Mouse (Mus musculus) hindlimb bud, embryonic 11.5 days (tissue): ENCODE measurements around the gene Cfap65.

Source experiments
- DNase-seq: peaks from one replicate; pipeline ENCODE4 v3.0.0-alpha.2; 2012; ENCODE audit warnings: low read depth, low spot score; ENCODE audit errors: extremely low spot score

Cfap65 gene

DNA sequence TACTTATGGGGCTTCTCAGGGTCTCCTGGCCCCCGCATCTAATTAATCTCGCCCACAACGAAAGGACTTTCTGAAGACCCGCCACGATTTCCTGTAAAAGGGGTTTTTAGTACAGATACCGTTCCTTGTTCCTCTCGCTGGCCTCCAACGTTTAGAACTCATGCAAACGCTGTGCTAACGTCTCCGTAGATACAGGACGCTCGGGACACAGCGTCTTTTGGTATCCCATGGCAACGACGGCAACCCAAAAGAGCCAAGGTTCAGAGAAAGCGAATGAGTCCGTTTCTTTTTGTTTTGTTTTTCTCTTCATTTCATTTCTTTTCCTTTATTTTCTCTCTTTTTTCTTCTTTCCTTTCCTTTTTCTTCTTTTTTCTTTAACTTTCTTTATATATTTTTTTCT, at the start of gene Cfap65:
Gene Cfap65, minus strand, starts transcription at position 198 of the 400 bp plus-strand sequence.
- DNase-seq, result no peak

- no peak for DNase-seq
These were observed 41.6 kb upstream of the Cfap65 start for GRCm38 (mm10) chr1:74977001-74977400.

DNA sequence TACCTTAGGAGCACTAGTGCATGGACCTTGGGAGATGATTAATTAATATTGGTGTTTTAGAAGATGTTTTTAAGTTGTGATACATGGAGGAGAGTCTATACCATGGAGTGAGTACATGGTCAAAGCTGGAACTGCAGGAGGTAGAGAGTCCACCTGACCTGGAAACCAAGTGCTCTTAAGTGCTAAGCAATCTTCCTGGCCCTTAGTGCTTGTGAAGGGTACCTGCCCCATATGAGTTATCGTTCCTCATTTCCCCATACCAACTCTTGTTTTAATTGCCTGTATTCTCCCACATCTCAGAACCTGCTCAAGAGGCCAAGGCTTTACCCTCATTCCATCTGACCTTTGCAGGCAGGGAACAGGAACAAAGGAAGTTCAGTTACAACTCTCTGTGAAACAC, 40.5 kb upstream of the Cfap65 start:
- no peak for DNase-seq

GRCm38 (mm10) chr1:74973590-74973989, 38.2 kb upstream of the Cfap65 start:
- DNase-seq, result no peak

DNA sequence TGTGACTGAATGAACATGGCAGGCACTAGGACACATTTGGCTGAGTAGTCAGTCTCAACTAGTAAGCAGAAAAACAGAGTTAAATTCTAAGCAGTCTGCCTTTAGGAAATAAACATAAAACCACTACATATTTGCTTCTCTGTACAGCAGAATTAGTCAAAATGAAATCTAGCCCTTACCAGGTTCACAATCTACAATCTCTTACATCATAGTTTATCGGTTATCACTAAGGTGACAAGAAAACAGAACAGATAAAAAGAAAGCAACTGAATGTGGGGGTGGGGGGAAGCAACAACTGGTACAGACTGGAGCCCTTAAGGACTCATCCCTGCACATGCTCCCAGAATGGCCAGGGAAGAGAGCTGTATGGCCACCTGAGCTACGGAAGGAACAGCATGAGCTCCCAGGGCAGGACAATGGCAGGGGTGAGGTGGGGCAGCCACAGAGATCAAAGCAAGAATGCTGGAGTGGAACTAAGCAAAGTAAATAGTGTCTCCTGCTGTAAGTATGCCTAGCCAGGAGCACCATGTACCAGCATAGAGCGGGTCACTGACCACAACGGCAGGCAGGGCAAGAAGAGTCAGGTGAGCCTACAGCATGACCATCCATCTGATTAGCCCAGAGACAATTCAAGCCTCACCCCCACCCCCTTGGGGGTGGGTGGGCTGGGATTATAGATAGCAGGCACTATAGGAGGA, 36.1 kb upstream of the Cfap65 start:
- DNase-seq, result no peak

- no peak for DNase-seq
These were observed 32.7 kb upstream of the Cfap65 start for GRCm38 (mm10) chr1:74967962-74968580.

DNA sequence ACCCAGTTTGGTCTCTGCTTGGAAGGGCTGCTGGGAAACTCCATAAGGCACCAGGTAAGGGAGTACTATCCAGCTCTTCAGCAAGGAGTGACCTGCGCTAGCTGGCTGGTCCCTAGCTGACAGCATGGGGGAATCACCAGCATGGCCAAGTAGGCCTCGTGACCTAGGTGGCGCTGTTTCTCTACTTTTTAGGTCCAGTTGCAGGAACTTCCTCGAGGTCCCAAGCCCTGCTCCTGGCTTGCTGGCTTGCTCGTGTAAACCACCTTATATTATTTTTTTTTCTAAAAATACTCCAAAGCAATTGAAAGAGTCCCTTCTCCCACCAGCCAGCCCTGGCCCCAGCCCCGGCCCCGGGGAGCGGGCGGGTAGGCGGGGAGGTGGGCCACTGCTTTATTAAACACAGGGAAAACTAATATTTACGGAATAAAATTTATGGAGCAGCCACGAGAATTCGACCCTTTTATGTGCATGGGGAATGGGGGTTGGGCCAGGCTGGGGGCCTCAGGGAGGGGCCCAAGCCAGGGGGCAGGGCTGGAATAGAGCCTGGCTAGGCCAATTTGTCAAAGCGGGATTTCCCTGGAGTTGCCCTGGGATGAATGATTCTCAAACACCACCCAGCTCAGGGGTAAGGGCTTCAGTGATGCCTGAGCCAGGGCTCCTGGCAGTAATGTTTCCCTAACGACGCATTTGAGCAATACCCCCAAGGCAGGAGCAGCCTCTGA, 29.3 kb upstream of the Cfap65 start:
- DNase-seq, result peak; percentile 80

DNA sequence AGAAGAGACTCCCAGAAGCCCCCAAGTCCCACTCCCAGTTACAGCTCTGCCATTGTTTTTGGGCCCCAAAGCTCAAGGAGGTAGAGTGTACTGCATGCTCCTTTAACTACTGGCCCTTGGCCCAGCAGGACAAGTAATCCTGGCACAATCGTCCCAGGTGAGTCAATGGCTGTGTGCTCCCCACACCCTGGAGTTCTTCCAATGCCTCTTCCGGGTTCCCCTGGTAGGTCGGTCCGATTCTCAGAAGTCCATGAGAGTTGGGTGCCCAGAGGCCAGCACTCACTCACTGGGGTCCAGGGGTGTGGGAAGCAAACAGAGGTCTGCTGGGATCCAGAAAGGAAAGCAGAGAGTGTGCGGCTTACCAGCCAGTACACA, 27.4 kb upstream of the Cfap65 start:
- no peak for DNase-seq

- no peak for DNase-seq
These were observed 26.9 kb upstream of the Cfap65 start for GRCm38 (mm10) chr1:74962126-74962852.

GRCm38 (mm10) chr1:74961722-74962121, 26.3 kb upstream of the Cfap65 start:
- DNase-seq, result no peak

GRCm38 (mm10) chr1:74960059-74960458, 24.7 kb upstream of the Cfap65 start:
- no peak for DNase-seq

DNA sequence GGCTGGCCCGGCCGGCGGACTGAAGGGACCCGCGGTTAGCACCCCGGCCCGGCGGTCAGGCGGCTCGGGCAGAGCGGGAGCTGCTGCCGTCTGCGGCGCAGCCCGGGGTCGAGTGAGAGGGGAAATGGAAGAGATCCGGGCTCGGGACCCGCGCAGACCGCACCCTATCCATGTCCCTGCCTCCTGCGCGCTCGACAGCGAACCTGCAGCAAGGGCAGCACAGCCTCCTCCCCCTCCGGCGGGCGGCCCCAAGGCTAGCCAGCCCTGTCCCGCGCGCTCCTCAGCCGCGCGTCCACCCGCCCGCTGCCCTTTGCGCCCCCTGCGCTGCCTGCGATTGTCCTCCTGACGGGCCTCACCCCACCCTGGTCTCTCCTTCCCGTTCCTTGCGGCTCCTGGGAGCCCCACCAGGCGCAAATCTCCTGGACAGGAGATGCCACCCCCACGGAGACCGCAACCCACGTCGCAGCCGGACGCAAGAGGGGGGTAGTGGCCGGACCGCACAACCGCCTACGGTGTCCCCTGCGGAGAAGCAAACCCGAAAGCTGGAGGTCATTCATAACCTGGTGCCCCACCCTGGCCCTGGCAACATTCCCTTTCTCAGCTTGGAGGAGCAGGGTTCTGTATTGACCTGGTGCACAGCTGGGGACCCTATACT, 16.3 kb upstream of the Cfap65 start, which contains the start of gene Ihh:
Gene Ihh, minus strand, starts transcription at position 117 of the 655 bp plus-strand sequence.
- DNase-seq, result no peak

DNA sequence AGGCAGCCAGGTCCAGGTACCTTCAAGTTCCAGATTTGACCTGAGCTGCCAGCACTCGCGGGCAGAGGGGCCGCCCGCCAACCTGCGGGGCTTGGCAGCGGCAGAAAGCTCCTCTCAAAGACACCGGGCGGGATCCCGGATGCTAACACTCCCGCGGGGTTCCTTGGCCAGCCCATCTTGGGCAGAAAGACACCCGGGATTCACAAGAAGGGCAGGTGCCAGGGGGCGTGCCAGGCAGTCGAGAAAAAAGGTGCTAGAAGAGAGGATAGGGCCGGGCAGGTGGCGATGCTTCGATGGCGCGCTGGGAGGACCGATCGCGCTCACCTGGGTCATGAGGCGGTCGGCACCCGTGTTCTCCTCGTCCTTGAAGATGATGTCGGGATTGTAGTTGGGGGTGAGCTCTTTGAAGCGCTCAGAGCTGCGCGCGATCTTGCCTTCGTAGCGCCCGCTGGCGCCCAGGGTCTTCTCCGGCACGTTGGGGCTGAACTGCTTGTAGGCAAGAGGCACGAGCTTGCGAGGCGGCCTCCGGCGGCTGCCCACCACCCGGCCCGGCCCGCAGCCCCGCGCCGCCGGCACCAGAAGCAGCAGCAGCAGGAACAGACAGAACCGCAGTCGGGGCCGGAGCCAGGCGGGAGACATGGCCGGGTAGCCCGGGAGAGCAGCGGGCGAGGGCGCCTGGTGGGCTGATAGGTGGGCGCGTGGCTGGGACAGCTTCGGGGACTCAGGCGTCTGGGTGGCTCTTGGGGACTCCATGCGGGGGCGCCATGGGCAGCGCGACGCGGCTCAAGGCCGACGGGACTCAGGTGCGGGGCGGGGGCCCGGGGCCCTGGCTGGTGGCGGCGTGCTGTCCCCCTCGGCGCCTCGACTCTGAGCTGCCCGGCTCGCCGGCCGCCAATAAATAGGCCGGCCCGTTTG, 15.4 kb upstream of the Cfap65 start:
- no peak for DNase-seq

- no peak for DNase-seq
These were observed 14.7 kb upstream of the Cfap65 start for GRCm38 (mm10) chr1:74950066-74950465.

DNA sequence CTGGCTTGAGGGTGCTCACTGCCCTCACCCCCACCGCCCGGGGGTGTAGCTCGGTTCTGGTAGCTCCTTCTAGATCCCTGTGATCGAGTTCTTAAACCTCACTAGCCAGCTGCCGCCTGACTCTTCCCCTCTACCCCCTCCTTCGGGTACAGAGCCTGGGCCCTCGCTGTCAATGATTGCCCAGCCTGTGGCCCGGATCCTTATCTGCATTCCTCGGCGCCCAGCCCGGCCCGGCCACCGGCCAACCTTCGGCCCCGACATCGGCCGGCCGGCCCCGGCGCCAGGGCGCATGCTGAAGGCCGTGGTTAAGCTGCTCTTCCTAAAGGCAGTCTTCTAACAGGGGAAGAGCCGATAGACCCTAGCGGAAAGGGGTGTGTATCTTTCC, 14.3 kb upstream of the Cfap65 start:
- no peak for DNase-seq

DNA sequence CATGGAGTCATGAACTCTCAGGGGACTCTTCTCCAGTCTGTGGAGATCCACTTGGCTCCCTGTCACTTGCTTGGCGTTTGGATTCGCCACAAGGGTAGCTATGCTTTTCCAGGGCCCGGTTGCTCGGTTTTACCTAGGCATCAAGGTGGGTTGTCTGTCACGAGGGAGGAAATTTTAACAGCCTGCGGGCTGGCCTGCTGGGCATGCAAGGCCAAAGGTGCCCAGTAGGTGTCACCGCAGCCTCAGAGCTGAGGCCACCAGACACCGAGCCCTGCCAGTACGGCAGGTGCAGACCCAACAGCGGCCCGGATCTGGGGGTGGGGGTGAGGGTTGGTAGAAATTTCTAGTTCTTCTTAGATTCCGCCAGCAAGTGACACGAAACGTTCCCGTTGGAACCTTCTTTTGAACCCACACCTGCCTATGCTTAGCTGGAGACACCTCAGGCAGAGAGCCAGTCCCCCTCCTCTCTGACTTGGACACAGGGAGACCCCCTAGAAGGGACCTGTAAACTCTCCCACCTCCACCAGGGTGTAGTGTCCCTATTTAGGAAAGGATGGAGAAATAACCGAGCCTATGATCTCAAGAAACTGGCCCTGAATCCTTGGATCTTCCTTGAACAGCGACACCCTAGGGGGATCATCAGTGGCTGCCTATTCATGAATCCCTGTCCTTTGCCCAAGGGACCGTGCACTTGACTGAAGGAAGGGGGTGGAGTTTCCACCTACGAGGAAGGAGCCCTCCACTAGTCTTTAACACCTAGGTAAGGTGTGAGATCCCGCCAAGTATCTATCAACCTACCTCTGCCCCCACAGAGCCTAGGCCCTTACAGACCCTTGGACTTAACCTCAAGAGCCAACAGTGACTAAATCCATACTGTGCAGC, 13.6 kb upstream of the Cfap65 start:
- no peak for DNase-seq

DNA sequence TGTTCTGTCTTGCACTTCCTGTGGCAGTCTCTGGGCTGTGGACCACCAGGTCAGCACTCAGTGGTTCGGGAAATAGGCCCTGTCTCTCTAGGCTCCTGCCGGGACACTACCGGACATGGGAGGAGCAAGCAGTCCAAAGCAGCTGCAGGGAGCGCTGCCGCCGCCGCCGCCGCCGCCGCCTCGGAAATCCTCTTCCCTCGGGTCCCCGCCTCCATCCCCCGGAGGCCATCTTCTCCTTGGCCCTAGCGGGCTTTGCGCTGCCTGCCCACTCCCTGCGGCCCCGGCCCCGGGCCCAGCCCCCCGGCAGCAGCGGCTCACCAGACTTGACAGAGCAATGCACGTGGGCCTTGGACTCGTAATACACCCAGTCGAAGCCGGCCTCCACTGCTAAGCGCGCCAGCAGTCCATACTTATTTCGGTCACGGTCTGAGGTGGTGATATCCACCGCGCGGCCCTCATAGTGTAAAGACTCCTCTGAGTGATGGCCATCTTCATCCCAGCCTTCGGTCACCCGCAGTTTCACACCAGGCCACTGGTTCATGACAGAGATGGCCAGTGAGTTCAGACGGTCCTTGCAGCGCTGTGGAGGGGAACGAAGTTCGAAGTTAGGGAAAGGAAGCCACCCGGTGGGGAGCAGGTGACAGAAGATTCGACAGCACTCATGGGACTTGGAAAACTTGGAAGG, 12.7 kb upstream of the Cfap65 start:
- DNase-seq, result no peak

DNA sequence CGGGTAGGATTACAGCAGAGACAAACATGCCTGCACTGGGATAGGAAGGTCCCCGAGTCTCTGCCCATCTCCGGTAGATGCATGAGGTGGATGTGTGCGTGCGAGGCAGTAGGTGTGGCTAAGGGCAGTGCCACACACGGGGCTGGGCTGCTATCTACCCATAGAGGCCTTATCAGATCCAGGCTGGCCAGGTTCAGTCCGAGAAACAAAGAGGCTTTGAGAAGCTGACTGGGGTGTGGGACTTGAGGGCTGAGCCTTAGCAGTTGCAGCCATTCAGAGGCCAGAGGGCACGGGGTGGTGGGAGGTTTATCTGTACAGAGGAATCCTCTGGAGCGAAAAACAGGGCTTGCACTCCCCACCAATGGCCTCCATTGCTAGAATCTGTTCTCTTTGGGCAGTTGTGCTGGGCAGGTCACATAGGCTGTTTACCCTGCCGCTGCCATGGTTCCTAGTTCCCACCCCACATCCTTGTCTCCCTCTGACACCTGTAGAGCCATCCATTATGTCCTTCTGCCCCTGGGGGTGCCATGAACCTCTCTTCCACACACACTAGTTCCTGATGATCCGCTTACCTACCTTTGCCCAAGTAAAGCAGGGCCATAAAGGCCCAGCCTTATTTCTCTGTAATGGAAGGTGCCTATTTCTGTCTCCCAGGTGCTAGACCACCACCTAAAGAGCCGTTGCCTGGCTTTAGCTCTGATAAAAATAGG, 6.4 kb upstream of the Cfap65 start:
- DNase-seq, result no peak
